Mouse (Mus musculus) ES-Bruce4 (cell line): ENCODE results near the gene Wdr5. TPM values are rescaled to one million over a fixed set of nuclear protein-coding genes. Genes with fewer than 3 reads are reported as not detected.

ENCODE experiments used
- H3K27ac ChIP-seq: 2 replicates; pipeline ENCODE4 v1.5.1; 2012; ENCODE audit warnings: low read length, inconsistent platforms; ENCODE audit not compliant: insufficient read depth
- H3K27me3 ChIP-seq: 2 replicates; pipeline ENCODE4 v1.6.1; 2012; ENCODE audit warnings: mild to moderate bottlenecking, low read length, inconsistent platforms; ENCODE audit not compliant: control insufficient read depth, poor library complexity, insufficient read depth, severe bottlenecking
- H3K36me3 ChIP-seq: 2 replicates; pipeline ENCODE4 v1.6.1; 2012; ENCODE audit warnings: inconsistent platforms, mild to moderate bottlenecking, low read length, moderate library complexity; ENCODE audit not compliant: control insufficient read depth, poor library complexity, insufficient read depth, severe bottlenecking
- H3K4me1 ChIP-seq: one replicate; pipeline ENCODE4 v1.8.1; 2011; ENCODE audit warnings: low read length; ENCODE audit not compliant: control insufficient read depth, insufficient read depth
- H3K4me3 ChIP-seq: 2 replicates; pipeline ENCODE4 v1.5.1; 2011; ENCODE audit warnings: low read depth, mild to moderate bottlenecking, low read length
- H3K9ac ChIP-seq: 2 replicates; pipeline ENCODE4 v1.6.1; 2012; ENCODE audit warnings: low read depth, mild to moderate bottlenecking, inconsistent platforms; ENCODE audit not compliant: poor library complexity, severe bottlenecking
- H3K9me3 ChIP-seq: replicated peaks from 2 replicates; pipeline ENCODE4 v1.6.1; 2012; ENCODE audit warnings: mild to moderate bottlenecking, low read length, inconsistent platforms; ENCODE audit not compliant: control insufficient read depth, poor library complexity, insufficient read depth, severe bottlenecking
- CTCF ChIP-seq: IDR thresholded peaks from one replicate; pipeline ENCODE4 v1.8.1; 2011; ENCODE audit warnings: low read depth, low read length
- EP300 ChIP-seq: IDR thresholded peaks from 2 replicates; pipeline ENCODE4 v1.6.1; 2011; ENCODE audit warnings: low read depth, low read length; ENCODE audit not compliant: insufficient read depth
- POLR2A ChIP-seq: IDR thresholded peaks from one replicate; pipeline ENCODE4 v1.8.1; 2011; ENCODE audit warnings: low read length; ENCODE audit not compliant: insufficient read depth
- polyA plus RNA-seq: library from polyadenylated mRNA; stranded (reverse); fragments of >200 nt; gene quantifications from 2 replicates; pipeline ENCODE4 v1.2.4, GENCODE M21; 2011; ENCODE audit warnings: low read depth; ENCODE audit not compliant: missing spikeins, insufficient read depth, insufficient read length

The Wdr5 gene
- polyA plus RNA-seq, 1 experiment: 103 TPM

GRCm38 (mm10) chr2:27552620-27553287 lies 37.8 kb downstream of the Wdr5 start:
- TF ChIP-seq CTCF: peak; percentile 91
- no peak for TF ChIP-seq POLR2A
- Histone ChIP-seq H3K4me3 (no peak overlapping the region), H3K36me3 (no peaks in the 10 kb centered on the region), H3K27me3 (no peaks in the 10 kb centered on the region), H3K9me3 (peaks cover under 1% of the 10 kb centered on the region), H3K9ac (no peak overlapping the region), H3K27ac (no peak overlapping the region), H3K4me1 (no peaks in the 10 kb centered on the region)

- H3K9ac ChIP-seq: no peak overlapping the region
- no peaks in the 10 kb centered on the region for H3K27me3 ChIP-seq
- no peaks in the 10 kb centered on the region for H3K9me3 ChIP-seq
- H3K27ac ChIP-seq: no peak overlapping the region
- H3K4me3 ChIP-seq: no peak overlapping the region
- H3K36me3 ChIP-seq: no peaks in the 10 kb centered on the region
- TF ChIP-seq CTCF (no peak), POLR2A (no peak), EP300 (no peak)
- H3K4me1 ChIP-seq: no peaks in the 10 kb centered on the region
Measured at GRCm38 (mm10) chr2:27554308-27554707, 39.4 kb downstream of the Wdr5 start.

GRCm38 (mm10) chr2:27556921-27557320 lies 42.0 kb downstream of the Wdr5 start:
- Histone ChIP-seq H3K4me3 (no peak overlapping the region), H3K9ac (no peak overlapping the region), H3K36me3 (no peaks in the 10 kb centered on the region), H3K4me1 (no peaks in the 10 kb centered on the region), H3K27ac (no peak overlapping the region), H3K27me3 (no peaks in the 10 kb centered on the region), H3K9me3 (no peaks in the 10 kb centered on the region)
- TF ChIP-seq EP300: no peak
- TF ChIP-seq POLR2A: no peak
- TF ChIP-seq CTCF: no peak

GRCm38 (mm10) chr2:27560708-27561123 lies 45.8 kb downstream of the Wdr5 start:
- no peaks in the 10 kb centered on the region for H3K9me3 ChIP-seq
- TF ChIP-seq POLR2A (no peak), EP300 (no peak), CTCF (no peak)

GRCm38 (mm10) chr2:27561159-27561558 lies 46.2 kb downstream of the Wdr5 start:
- Histone ChIP-seq H3K27me3 (no peaks in the 10 kb centered on the region), H3K4me1 (no peaks in the 10 kb centered on the region), H3K9ac (no peak overlapping the region), H3K36me3 (no peaks in the 10 kb centered on the region), H3K4me3 (no peak overlapping the region), H3K27ac (no peak overlapping the region), H3K9me3 (no peaks in the 10 kb centered on the region)
- TF ChIP-seq EP300: no peak
- no peak for TF ChIP-seq CTCF
- TF ChIP-seq POLR2A: no peak

More at GRCm38 (mm10) chr2:27560708-27561123, 45.8 kb downstream of the Wdr5 start:
- Histone ChIP-seq H3K4me3 (no peak overlapping the region), H3K36me3 (no peaks in the 10 kb centered on the region), H3K27me3 (no peaks in the 10 kb centered on the region), H3K4me1 (no peaks in the 10 kb centered on the region), H3K9ac (no peak overlapping the region), H3K27ac (no peak overlapping the region)

- no peak overlapping the region for H3K9ac ChIP-seq
- TF ChIP-seq EP300 (no peak), POLR2A (no peak), CTCF (no peak)
- no peaks in the 10 kb centered on the region for H3K9me3 ChIP-seq
- no peak overlapping the region for H3K4me3 ChIP-seq
- no peaks in the 10 kb centered on the region for H3K4me1 ChIP-seq
- H3K27me3 ChIP-seq: no peaks in the 10 kb centered on the region
- no peaks in the 10 kb centered on the region for H3K36me3 ChIP-seq
- no peak overlapping the region for H3K27ac ChIP-seq
Measured at GRCm38 (mm10) chr2:27561829-27562228, 46.9 kb downstream of the Wdr5 start.
